Mouse (Mus musculus): ENCODE data around the gene Robo2.

Robo2 gene

DNA sequence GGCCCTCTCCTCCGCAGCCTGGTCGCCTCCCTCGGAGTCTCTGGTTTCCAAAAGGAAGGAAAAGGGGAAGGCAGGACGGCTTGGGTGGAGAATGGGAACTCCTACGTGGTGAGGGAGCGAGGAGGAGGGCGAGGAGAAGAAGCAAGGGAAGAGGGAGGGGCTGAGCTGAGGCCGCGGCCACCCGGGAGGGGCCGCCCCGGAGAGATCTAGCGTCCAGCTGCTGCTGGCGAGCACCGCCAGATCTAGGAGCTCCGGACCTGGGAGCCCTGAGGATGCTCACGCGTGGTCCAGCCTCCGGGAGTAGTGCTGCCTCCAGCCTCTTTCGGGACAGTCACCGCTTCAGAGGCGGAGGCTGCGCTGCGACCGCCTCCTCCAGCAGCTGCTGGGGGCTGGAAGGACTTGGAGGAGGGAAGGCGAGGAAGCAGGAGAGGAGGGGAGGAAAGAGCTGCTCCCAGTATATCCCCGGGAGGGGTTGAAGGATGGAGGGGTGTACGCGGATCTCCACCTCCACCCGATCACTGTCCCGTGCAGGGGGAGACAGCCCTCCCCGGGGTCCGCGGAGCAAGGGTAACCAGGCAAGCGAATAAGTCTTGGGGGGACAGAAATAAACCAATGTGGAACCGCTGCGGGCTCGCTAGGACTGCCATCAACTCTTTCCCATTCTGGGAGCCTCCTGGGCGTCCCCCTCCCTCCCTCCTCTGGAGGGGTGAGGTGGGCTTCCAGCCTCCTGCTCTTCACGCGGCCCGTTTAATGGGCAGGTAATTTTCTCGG lies at the start of gene Robo2:
Gene Robo2 (minus strand): TSS at position 345 of the 771 bp plus-strand sequence.
- H3K27me3 ChIP-seq (ENCODE audit: insufficient read depth, low read length), result peaks cover 38% of the 10 kb centered on the region
- H3K9me3 ChIP-seq (ENCODE audit: low read length), result no peaks in the 10 kb centered on the region
- H3K4me3 ChIP-seq (replicated peaks; ENCODE audit: low read length), result peak within 1 kb of the TSS; percentile 79
- H3K36me3 ChIP-seq (ENCODE audit: insufficient read depth, low read length), result no peaks in the 10 kb centered on the region
- H3K4me1 ChIP-seq (replicated peaks; ENCODE audit: low read depth, low read length), result peaks cover 15% of the 10 kb centered on the region
- TF ChIP-seq POU5F1 (IDR thresholded peaks at IDR 0.05; ENCODE audit: borderline replicate concordance, low read length), result no peak
- no peak for TF ChIP-seq NANOG (IDR thresholded peaks at IDR 0.05; ENCODE audit: borderline replicate concordance, low read length)
- no peak for TF ChIP-seq CTCF (conservative IDR thresholded peaks at IDR 0.05; ENCODE audit: low read length)

GRCm38 (mm10) chr16:74458138-74458537 lies 46.5 kb upstream of the Robo2 start:
- no peaks in the 10 kb centered on the region for H3K9me3 ChIP-seq (ENCODE audit: low read length)
- H3K4me3 ChIP-seq (replicated peaks; ENCODE audit: low read length), result no peak overlapping the region
- no peaks in the 10 kb centered on the region for H3K27me3 ChIP-seq (ENCODE audit: insufficient read depth, low read length)
- H3K36me3 ChIP-seq (ENCODE audit: insufficient read depth, low read length), result no peaks in the 10 kb centered on the region
- no peaks in the 10 kb centered on the region for H3K4me1 ChIP-seq (replicated peaks; ENCODE audit: low read depth, low read length)
- TF ChIP-seq NANOG (IDR thresholded peaks at IDR 0.05; ENCODE audit: borderline replicate concordance, low read length) (no peak), CTCF (conservative IDR thresholded peaks at IDR 0.05; ENCODE audit: low read length) (no peak), POU5F1 (IDR thresholded peaks at IDR 0.05; ENCODE audit: borderline replicate concordance, low read length) (no peak)

DNA sequence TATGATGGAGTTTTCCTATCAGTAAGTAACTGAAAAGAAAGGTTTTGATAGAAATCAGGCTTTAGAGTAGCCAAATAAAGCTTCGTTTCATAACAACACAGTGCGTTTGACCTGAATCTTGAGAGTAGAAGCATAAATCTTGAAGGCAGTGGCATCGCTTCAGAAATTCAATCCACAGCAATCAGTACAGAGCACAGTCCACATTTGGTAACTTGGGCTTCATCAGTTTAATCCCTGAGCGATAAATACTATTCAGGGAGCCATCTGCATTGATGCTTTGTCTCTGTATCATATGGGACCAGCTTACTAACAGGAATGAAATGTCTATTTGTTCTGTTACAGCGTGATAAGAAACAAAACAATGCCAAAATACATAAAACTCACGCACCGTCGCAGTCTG lies 46.1 kb upstream of the Robo2 start:
- Histone ChIP-seq H3K4me1 (replicated peaks; ENCODE audit: low read depth, low read length) (no peaks in the 10 kb centered on the region), H3K27me3 (ENCODE audit: insufficient read depth, low read length) (no peaks in the 10 kb centered on the region), H3K4me3 (replicated peaks; ENCODE audit: low read length) (no peak overlapping the region), H3K36me3 (ENCODE audit: insufficient read depth, low read length) (no peaks in the 10 kb centered on the region), H3K9me3 (ENCODE audit: low read length) (no peaks in the 10 kb centered on the region)
- no peak for TF ChIP-seq CTCF (conservative IDR thresholded peaks at IDR 0.05; ENCODE audit: low read length)
- TF ChIP-seq POU5F1 (IDR thresholded peaks at IDR 0.05; ENCODE audit: borderline replicate concordance, low read length), result no peak
- TF ChIP-seq NANOG (IDR thresholded peaks at IDR 0.05; ENCODE audit: borderline replicate concordance, low read length), result no peak

- TF ChIP-seq NANOG (IDR thresholded peaks at IDR 0.05; ENCODE audit: borderline replicate concordance, low read length), result no peak
- TF ChIP-seq CTCF (conservative IDR thresholded peaks at IDR 0.05; ENCODE audit: low read length), result no peak
- TF ChIP-seq POU5F1 (IDR thresholded peaks at IDR 0.05; ENCODE audit: borderline replicate concordance, low read length), result no peak
- H3K27me3 ChIP-seq (ENCODE audit: insufficient read depth, low read length), result no peaks in the 10 kb centered on the region
- H3K9me3 ChIP-seq (ENCODE audit: low read length), result no peaks in the 10 kb centered on the region
- no peaks in the 10 kb centered on the region for H3K36me3 ChIP-seq (ENCODE audit: insufficient read depth, low read length)
- no peaks in the 10 kb centered on the region for H3K4me1 ChIP-seq (replicated peaks; ENCODE audit: low read depth, low read length)
- no peak overlapping the region for H3K4me3 ChIP-seq (replicated peaks; ENCODE audit: low read length)
Observed at GRCm38 (mm10) chr16:74456808-74457470, 45.3 kb upstream of the Robo2 start.

GRCm38 (mm10) chr16:74455179-74455578 lies 43.6 kb upstream of the Robo2 start:
- TF ChIP-seq CTCF (conservative IDR thresholded peaks at IDR 0.05; ENCODE audit: low read length), result no peak
- H3K9me3 ChIP-seq (ENCODE audit: low read length), result no peaks in the 10 kb centered on the region

GRCm38 (mm10) chr16:74448025-74448424 lies 36.4 kb upstream of the Robo2 start:
- Histone ChIP-seq H3K36me3 (ENCODE audit: insufficient read depth, low read length) (no peaks in the 10 kb centered on the region), H3K9me3 (ENCODE audit: low read length) (no peaks in the 10 kb centered on the region), H3K4me1 (replicated peaks; ENCODE audit: low read depth, low read length) (no peaks in the 10 kb centered on the region), H3K4me3 (replicated peaks; ENCODE audit: low read length) (no peak overlapping the region), H3K27me3 (ENCODE audit: insufficient read depth, low read length) (no peaks in the 10 kb centered on the region)
- TF ChIP-seq NANOG (IDR thresholded peaks at IDR 0.05; ENCODE audit: borderline replicate concordance, low read length), result no peak
- TF ChIP-seq CTCF (conservative IDR thresholded peaks at IDR 0.05; ENCODE audit: low read length), result no peak
- no peak for TF ChIP-seq POU5F1 (IDR thresholded peaks at IDR 0.05; ENCODE audit: borderline replicate concordance, low read length)

More at GRCm38 (mm10) chr16:74455179-74455578, 43.6 kb upstream of the Robo2 start:
- Histone ChIP-seq H3K27me3 (ENCODE audit: insufficient read depth, low read length) (no peaks in the 10 kb centered on the region), H3K4me1 (replicated peaks; ENCODE audit: low read depth, low read length) (no peaks in the 10 kb centered on the region), H3K36me3 (ENCODE audit: insufficient read depth, low read length) (no peaks in the 10 kb centered on the region), H3K4me3 (replicated peaks; ENCODE audit: low read length) (no peak overlapping the region)

- TF ChIP-seq POU5F1 (IDR thresholded peaks at IDR 0.05; ENCODE audit: borderline replicate concordance, low read length) (no peak), CTCF (conservative IDR thresholded peaks at IDR 0.05; ENCODE audit: low read length) (no peak), NANOG (IDR thresholded peaks at IDR 0.05; ENCODE audit: borderline replicate concordance, low read length) (no peak)
Observed at GRCm38 (mm10) chr16:74427071-74427470, 15.4 kb upstream of the Robo2 start.

GRCm38 (mm10) chr16:74420324-74420723 lies 8.7 kb upstream of the Robo2 start:
- Histone ChIP-seq H3K4me3 (replicated peaks; ENCODE audit: low read length) (no peak overlapping the region), H3K9me3 (ENCODE audit: low read length) (no peaks in the 10 kb centered on the region), H3K27me3 (ENCODE audit: insufficient read depth, low read length) (peaks cover 6% of the 10 kb centered on the region; the same call in 1 of the 2 replicates), H3K36me3 (ENCODE audit: insufficient read depth, low read length) (no peaks in the 10 kb centered on the region), H3K4me1 (replicated peaks; ENCODE audit: low read depth, low read length) (no peaks in the 10 kb centered on the region)
- TF ChIP-seq CTCF (conservative IDR thresholded peaks at IDR 0.05; ENCODE audit: low read length), result no peak
- no peak for TF ChIP-seq POU5F1 (IDR thresholded peaks at IDR 0.05; ENCODE audit: borderline replicate concordance, low read length)
- TF ChIP-seq NANOG (IDR thresholded peaks at IDR 0.05; ENCODE audit: borderline replicate concordance, low read length), result no peak

More at GRCm38 (mm10) chr16:74427071-74427470, 15.4 kb upstream of the Robo2 start:
- Histone ChIP-seq H3K27me3 (ENCODE audit: insufficient read depth, low read length) (no peaks in the 10 kb centered on the region), H3K36me3 (ENCODE audit: insufficient read depth, low read length) (no peaks in the 10 kb centered on the region), H3K9me3 (ENCODE audit: low read length) (no peaks in the 10 kb centered on the region), H3K4me1 (replicated peaks; ENCODE audit: low read depth, low read length) (no peaks in the 10 kb centered on the region), H3K4me3 (replicated peaks; ENCODE audit: low read length) (no peak overlapping the region)

Data from E14TG2a.4 (cell line).